Mouse (Mus musculus): ENCODE measurements around the gene Erlin1. TPM values are rescaled to one million over a fixed set of nuclear protein-coding genes. Genes with fewer than 3 reads are reported as not detected.

The Erlin1 gene
- polyA plus RNA-seq, 1 experiment from 2014 or later = 41.9 TPM

DNA sequence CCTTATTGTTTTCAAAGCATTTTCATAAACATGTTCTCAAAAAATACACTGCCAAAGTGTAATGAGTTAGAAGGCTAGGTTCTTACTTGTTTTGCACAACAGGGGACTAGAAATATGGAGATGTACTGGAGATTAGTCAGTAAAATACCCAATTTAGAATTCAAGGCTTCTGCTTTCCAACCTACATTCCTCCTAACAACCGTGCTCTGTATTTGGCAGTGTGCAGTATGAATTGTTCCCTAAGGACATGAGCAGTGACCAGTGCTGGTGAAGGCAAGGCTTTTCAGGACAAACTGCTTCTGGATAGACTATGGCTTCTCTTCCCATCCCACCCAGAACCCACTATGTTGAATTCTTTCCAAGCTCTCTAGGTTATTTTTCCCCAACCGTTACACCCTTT is 11.3 kb upstream of the Erlin1 start:
- H3K4me3 ChIP-seq = no peak overlapping the region
- no peak overlapping the region for H3K9ac ChIP-seq
- no peak for ATAC-seq (ENCODE audit: borderline replicate concordance, extremely low read depth, low FRiP score, low TSS enrichment)
- no peaks in the 10 kb centered on the region for H3K4me1 ChIP-seq
- WGBS = 90% methylated on average over 2 of the region's 2 CpGs
- H3K4me2 ChIP-seq = no peak overlapping the region
- peaks cover 51% of the 10 kb centered on the region for H3K36me3 ChIP-seq
- no peaks in the 10 kb centered on the region for H3K9me3 ChIP-seq
- no peaks in the 10 kb centered on the region for H3K27me3 ChIP-seq
- H3K27ac ChIP-seq = no peak overlapping the region

DNA sequence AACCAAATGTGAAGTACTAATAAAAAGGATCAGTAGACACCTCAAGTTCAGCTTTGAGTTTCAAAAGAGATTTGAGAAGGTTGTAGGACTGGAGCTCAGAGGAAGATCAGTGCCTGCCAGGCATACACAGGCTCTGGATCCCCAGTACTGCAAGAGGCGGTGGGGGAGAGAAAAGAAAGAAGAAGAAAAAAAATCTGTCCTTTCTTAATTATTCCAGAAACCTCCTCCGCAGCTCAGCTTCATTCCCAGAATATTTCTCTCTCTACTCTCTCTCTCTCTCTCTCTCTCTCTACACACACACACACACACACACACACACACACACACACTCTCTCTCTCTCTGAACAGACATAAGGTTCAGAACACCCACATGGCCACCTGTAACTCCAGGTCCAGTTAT is 10.4 kb upstream of the Erlin1 start:
- no peak overlapping the region for H3K4me2 ChIP-seq
- WGBS = 100% methylated on average over 2 of the region's 2 CpGs
- H3K27me3 ChIP-seq = no peaks in the 10 kb centered on the region
- no peak overlapping the region for H3K9ac ChIP-seq
- peaks cover 53% of the 10 kb centered on the region for H3K36me3 ChIP-seq
- no peak overlapping the region for H3K27ac ChIP-seq
- H3K9me3 ChIP-seq = no peaks in the 10 kb centered on the region
- H3K4me1 ChIP-seq = no peaks in the 10 kb centered on the region
- no peak for ATAC-seq (ENCODE audit: borderline replicate concordance, extremely low read depth, low FRiP score, low TSS enrichment)
- H3K4me3 ChIP-seq = no peak overlapping the region

DNA sequence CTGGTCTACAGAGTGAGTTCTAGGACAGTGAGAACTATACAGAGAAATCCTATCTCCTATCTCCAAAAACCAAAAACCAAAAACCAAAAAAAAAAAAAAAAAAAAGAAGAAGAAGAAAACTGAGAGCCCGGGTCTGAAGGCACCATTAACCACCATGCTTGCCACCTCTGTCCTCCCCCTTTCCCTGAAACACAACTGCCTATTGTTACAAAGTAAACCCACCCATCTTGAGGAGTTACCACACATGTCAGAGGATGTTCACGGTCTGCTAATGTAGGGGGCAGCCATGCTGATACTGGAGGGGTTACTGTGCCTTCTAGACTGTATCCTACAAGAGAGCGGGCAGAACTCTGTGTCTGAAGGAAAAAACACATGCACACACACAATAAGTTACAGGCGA is 7.4 kb upstream of the Erlin1 start:
- H3K9me3 ChIP-seq = no peaks in the 10 kb centered on the region
- WGBS = 82% methylated on average over 4 of the region's 4 CpGs

DNA sequence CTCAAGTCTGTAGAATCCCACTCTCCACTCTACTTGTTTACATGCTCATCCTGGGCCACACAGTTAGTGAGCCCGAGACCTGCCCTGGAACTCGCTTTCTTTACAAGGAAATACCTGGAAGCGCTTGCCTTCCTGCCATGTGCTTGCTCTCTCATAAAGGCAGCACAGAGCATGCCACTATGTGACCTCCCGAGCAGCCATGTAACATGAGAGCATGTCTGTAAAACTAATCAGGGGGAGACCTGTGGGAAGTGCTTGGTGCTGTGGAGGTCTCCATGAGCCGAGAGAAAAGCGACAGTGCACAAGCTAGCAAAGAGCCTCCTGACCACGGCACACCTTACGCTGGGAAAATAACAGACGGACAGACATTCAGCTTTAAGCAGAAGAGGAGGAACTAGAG is 6.9 kb upstream of the Erlin1 start:
- Histone ChIP-seq H3K4me3 (no peak overlapping the region), H3K9ac (no peak overlapping the region), H3K9me3 (no peaks in the 10 kb centered on the region), H3K4me2 (no peak overlapping the region), H3K27ac (no peak overlapping the region), H3K36me3 (peaks cover 40% of the 10 kb centered on the region), H3K27me3 (no peaks in the 10 kb centered on the region), H3K4me1 (no peaks in the 10 kb centered on the region)
- 83% methylated on average over 9 of the region's 9 CpGs for WGBS
- ATAC-seq (ENCODE audit: borderline replicate concordance, extremely low read depth, low FRiP score, low TSS enrichment) = no peak

More for the DNA sequence above, 7.4 kb upstream of the Erlin1 start:
- ATAC-seq (ENCODE audit: borderline replicate concordance, extremely low read depth, low FRiP score, low TSS enrichment) = no peak
- Histone ChIP-seq H3K36me3 (peaks cover 41% of the 10 kb centered on the region), H3K4me2 (no peak overlapping the region), H3K4me3 (no peak overlapping the region), H3K27me3 (no peaks in the 10 kb centered on the region), H3K27ac (no peak overlapping the region), H3K4me1 (no peaks in the 10 kb centered on the region), H3K9ac (no peak overlapping the region)

DNA sequence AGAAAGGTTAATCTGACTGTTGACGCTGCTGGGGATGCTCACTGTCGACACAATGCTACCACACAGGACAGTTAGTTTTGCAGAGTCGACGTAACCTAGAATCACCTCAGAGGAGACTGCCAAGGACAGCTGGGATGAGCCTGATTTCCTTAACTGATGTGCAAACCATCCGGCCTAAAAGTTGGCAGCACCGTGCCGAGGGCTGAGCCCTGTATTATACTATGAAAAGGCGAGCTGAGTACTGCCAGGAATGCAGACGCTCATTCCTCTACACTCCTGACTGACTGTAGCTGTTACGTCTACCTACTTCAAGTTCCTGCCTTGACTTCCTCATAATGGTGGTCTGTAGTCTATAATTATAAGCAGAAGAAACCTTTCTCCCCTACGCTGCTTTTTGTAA is 5.4 kb upstream of the Erlin1 start:
- no peak for ATAC-seq (ENCODE audit: borderline replicate concordance, extremely low read depth, low FRiP score, low TSS enrichment)
- 85% methylated on average over 11 of the region's 11 CpGs for WGBS
- peaks cover 34% of the 10 kb centered on the region for H3K36me3 ChIP-seq

DNA sequence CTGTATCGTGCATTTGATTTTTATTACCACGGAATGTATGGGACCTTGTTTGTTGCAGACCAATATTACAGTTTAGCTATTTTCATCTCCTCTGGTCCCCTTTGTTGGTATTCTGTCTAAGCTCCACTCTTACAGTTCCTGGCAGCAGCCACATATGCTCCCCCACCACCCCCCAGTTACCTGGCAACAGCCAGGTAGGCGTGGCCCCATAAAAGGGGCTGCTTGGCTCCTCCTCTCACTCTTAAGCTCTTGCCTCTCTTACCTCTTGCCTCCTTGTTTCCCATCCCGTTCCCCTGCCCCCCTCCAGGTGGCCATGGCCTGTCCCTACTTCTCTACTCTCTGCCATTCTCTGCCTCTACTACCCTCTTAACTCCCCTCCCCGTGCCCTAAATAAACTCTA is 1.6 kb upstream of the Erlin1 start:
- ATAC-seq (ENCODE audit: borderline replicate concordance, extremely low read depth, low FRiP score, low TSS enrichment) = no peak
- Histone ChIP-seq H3K9ac (no peak overlapping the region), H3K36me3 (peaks cover 4% of the 10 kb centered on the region; the same call in 1 of the 2 replicates), H3K4me2 (no peak overlapping the region), H3K27ac (no peak overlapping the region), H3K4me3 (no peak overlapping the region), H3K4me1 (peaks cover 14% of the 10 kb centered on the region), H3K27me3 (no peaks in the 10 kb centered on the region), H3K9me3 (no peaks in the 10 kb centered on the region)
- 53% methylated on average over 5 of the region's 5 CpGs for WGBS

More for the DNA sequence above, 5.4 kb upstream of the Erlin1 start:
- no peak overlapping the region for H3K4me3 ChIP-seq
- H3K9ac ChIP-seq = no peak overlapping the region
- H3K27me3 ChIP-seq = no peaks in the 10 kb centered on the region
- no peaks in the 10 kb centered on the region for H3K4me1 ChIP-seq
- no peak overlapping the region for H3K27ac ChIP-seq
- no peak overlapping the region for H3K4me2 ChIP-seq
- H3K9me3 ChIP-seq = no peaks in the 10 kb centered on the region

DNA sequence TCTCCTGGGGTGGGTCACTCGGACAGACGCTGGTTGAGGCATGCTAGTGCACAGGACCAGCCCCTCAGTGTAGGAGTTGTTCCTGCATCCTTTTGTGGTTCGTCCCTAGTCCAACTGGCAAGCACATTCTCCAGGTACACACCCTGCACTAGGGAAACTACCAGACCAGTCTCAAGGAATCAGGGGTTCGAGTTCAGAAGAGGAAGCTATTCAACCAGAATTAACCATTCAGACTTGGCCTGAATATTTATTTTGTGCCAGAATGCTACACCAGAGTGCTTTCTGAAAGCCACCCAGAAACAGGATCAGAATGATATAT is 288 bp upstream of the Erlin1 start:
- ATAC-seq (ENCODE audit: borderline replicate concordance, extremely low read depth, low FRiP score, low TSS enrichment) = no peak
- Histone ChIP-seq H3K27ac (peak overlapping the region; percentile 58), H3K27me3 (no peaks in the 10 kb centered on the region), H3K4me3 (peak overlapping the region; percentile 72), H3K9ac (peak overlapping the region; percentile 71), H3K4me2 (peak overlapping the region; percentile 77), H3K4me1 (peaks cover 14% of the 10 kb centered on the region), H3K9me3 (no peaks in the 10 kb centered on the region), H3K36me3 (no peaks in the 10 kb centered on the region)
- WGBS = 6% methylated on average over 4 of the region's 4 CpGs

DNA sequence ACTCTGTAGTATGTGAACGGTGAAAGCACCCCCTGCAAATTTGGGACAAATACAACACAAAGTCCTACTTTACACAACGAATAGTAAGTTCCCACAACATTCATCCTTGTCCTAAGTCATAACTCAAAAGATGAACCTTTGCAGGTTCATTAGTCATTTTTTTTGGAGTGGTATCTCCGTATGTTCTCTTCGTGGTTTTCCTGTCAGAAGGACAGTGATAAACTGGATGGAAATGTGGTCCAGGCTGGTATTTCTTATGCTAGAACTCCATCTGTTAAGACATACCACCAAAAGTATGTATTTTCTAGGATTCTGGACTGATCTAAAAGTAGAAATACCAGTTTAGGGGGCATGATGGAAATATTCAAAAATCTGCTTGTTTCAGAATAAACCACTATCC is 1.4 kb downstream of the Erlin1 start:
- ATAC-seq (ENCODE audit: borderline replicate concordance, extremely low read depth, low FRiP score, low TSS enrichment) = no peak
- Histone ChIP-seq H3K4me2 (peak overlapping the region; percentile 77), H3K4me1 (peaks cover 14% of the 10 kb centered on the region), H3K4me3 (peak overlapping the region; percentile 72), H3K27ac (no peak overlapping the region), H3K9ac (no peak overlapping the region), H3K27me3 (no peaks in the 10 kb centered on the region), H3K9me3 (no peaks in the 10 kb centered on the region), H3K36me3 (no peaks in the 10 kb centered on the region)
- WGBS = 66% methylated on average over 4 of the region's 4 CpGs

DNA sequence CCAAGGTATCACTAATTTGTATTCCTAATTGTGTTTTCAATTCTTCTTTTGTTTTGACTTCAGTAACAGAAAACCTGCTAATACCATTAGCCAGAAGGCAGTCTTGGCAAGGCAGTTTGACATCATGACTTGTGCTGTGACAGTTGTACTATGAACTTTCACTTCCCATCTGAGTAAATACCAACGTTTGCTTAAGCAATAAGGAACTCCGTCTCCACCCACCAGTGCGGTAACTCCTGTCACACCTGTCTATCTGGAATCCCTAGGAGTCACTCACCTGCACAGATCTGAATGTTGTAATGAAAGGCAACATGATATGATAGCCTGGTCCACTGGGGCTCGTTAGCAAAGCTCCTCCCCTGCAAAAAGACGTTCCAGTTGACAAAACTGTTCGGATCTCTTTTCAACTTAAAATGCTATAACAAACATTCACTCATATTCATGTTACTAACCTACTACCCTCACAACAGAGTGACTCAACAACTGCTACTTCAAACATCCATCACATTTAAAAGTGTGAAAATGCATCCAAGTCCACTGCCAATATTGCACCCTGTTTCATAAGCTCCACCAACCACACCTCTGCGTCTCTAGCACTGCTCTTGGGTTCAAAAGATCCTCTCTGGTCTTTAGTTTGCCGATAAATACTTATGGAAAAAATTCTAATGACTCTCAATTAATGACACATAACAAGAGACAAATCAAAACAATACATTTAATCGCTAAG is 2.1 kb downstream of the Erlin1 start:
- H3K36me3 ChIP-seq = peaks cover 2% of the 10 kb centered on the region
- H3K9ac ChIP-seq = no peak overlapping the region
- no peak overlapping the region for H3K27ac ChIP-seq
- no peak overlapping the region for H3K4me3 ChIP-seq
- H3K9me3 ChIP-seq = no peaks in the 10 kb centered on the region
- WGBS = 66% methylated on average over 9 of the region's 9 CpGs
- H3K27me3 ChIP-seq = no peaks in the 10 kb centered on the region
- peaks cover 14% of the 10 kb centered on the region for H3K4me1 ChIP-seq
- peak overlapping the region; percentile 77; the same call in 1 of the 2 replicates for H3K4me2 ChIP-seq
- ATAC-seq (ENCODE audit: borderline replicate concordance, extremely low read depth, low FRiP score, low TSS enrichment) = no peak

DNA sequence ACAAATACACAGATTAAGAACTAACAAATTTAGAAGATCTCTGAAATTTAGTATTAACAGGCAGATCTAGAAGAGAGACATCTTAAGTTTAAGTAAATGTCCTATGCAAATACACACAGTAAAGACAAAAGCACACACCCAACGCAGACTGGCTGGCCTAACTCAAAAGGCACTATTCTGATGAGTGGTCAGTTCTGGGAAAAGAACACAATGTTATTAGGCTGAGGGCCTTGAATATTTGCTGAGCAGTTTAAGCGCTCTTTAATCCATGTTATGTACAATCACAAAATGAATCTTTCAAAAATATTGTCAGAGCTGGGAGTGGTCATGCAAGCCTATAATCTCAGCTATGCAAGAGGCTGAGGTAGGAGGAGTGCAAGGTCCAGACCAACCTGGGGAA is 4.9 kb downstream of the Erlin1 start:
- no peak overlapping the region for H3K4me2 ChIP-seq
- 81% methylated on average over 2 of the region's 2 CpGs for WGBS
- no peaks in the 10 kb centered on the region for H3K9me3 ChIP-seq
- peaks cover 14% of the 10 kb centered on the region for H3K4me1 ChIP-seq
- no peak overlapping the region for H3K9ac ChIP-seq
- no peak overlapping the region for H3K4me3 ChIP-seq
- no peak overlapping the region for H3K27ac ChIP-seq
- no peak for ATAC-seq (ENCODE audit: borderline replicate concordance, extremely low read depth, low FRiP score, low TSS enrichment)
- peaks cover 18% of the 10 kb centered on the region for H3K36me3 ChIP-seq
- H3K27me3 ChIP-seq = no peaks in the 10 kb centered on the region

DNA sequence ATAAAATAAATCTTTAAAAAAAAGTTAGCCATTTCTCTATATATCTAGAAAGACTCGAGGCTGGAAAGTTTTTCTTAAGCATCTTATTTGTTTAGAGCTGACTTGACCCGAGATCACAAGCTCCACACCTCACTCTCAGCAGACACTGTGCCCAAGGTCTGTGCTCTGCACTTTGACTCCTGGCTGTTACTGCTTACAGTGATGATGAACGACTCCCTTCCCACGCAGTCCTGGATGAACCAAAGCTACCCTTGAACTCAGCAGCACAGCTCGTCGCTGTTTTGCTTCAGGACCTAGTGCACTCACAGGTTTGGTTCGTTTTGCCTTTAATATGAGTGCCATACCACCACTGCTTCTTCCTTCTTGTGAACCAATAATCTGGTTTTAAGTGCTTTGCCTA is 5.8 kb downstream of the Erlin1 start:
- 70% methylated on average over 7 of the region's 7 CpGs for WGBS
- peaks cover 25% of the 10 kb centered on the region for H3K36me3 ChIP-seq
- no peaks in the 10 kb centered on the region for H3K9me3 ChIP-seq
- H3K4me2 ChIP-seq = no peak overlapping the region
- H3K9ac ChIP-seq = no peak overlapping the region
- no peaks in the 10 kb centered on the region for H3K27me3 ChIP-seq
- H3K4me3 ChIP-seq = no peak overlapping the region
- ATAC-seq (ENCODE audit: borderline replicate concordance, extremely low read depth, low FRiP score, low TSS enrichment) = no peak
- peaks cover 11% of the 10 kb centered on the region for H3K4me1 ChIP-seq
- no peak overlapping the region for H3K27ac ChIP-seq

DNA sequence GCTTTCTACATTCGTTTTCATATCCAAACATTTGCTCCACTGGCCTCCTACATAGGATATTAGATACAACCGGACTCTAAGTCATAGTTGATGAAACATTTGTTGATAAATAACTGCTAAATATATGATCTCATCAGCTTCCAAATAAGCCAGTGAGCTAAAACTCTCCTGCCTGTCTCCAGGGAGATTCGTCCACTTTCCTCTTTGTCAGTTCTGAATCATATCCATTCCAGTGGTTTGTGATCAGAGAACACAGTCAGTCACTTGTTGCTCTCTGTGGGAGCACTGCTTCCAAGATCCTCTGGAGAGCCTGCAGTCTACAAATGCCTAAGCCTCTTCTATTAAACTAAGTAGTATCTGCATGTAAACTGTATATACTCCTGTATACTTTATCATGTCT is 9.4 kb downstream of the Erlin1 start:
- H3K27ac ChIP-seq = no peak overlapping the region
- ATAC-seq (ENCODE audit: borderline replicate concordance, extremely low read depth, low FRiP score, low TSS enrichment) = no peak
- no peak overlapping the region for H3K4me3 ChIP-seq
- whole genome bisulfite sequencing = 86% methylated on average over 3 of the region's 3 CpGs
- H3K36me3 ChIP-seq = peaks cover 41% of the 10 kb centered on the region
- no peaks in the 10 kb centered on the region for H3K4me1 ChIP-seq
- no peaks in the 10 kb centered on the region for H3K9me3 ChIP-seq
- no peak overlapping the region for H3K4me2 ChIP-seq
- H3K9ac ChIP-seq = no peak overlapping the region
- H3K27me3 ChIP-seq = no peaks in the 10 kb centered on the region

Data from lung, embryonic 15.5 days (tissue).